Comparison of ENCODE assay signal across 8 mouse cellular contexts in genomic region chr17:15804008-15804812, GRCm38 (mm10). TPM values are rescaled to one million over a fixed set of nuclear protein-coding genes. Genes with fewer than 3 reads are reported as not detected.
DNase-seq lines count a peak whose midpoint lies in the region; ATAC-seq and TF ChIP-seq lines count a peak whose summit lies in the region.

No protein-coding gene starts in this region.

- no peak for ATAC-seq in liver, postnatal 0 days
- 0 out of 2 replicates have a peak, but pooled peaks have one; percentile 33 for ATAC-seq in forebrain, embryonic 12.5 days (ENCODE audit: low FRiP score)
- peak; percentile 30; the same call in 1 of the 2 replicates for ATAC-seq in lung, embryonic 16.5 days (ENCODE audit: low read depth)

- peak; percentile 72 for TF ChIP-seq CTCF in liver, postnatal 0 days (IDR thresholded peaks at IDR 0.05; ENCODE audit: low read depth)

- no peaks in the 10 kb centered on the region; the same call in 1 of the 2 replicates for H3K36me3 ChIP-seq in liver, postnatal 0 days (replicated peaks; ENCODE audit: insufficient read depth, low read length)
- peaks cover 17% of the 10 kb centered on the region for H3K36me3 ChIP-seq in forebrain, embryonic 12.5 days (replicated peaks)
- peaks cover 9% of the 10 kb centered on the region for H3K36me3 ChIP-seq in lung, embryonic 16.5 days (ENCODE audit: control insufficient read depth, insufficient read depth, low read length)

- 37% methylated on average over 15 of the region's 15 CpGs for WGBS in liver, postnatal 0 days (ENCODE audit: insufficient replicate concordance)
- WGBS in forebrain, embryonic 12.5 days, result 55% methylated on average over 15 of the region's 15 CpGs
- whole genome bisulfite sequencing in lung, embryonic 16.5 days, result 48% methylated on average over 15 of the region's 15 CpGs

- no peak overlapping the region for H3K27ac ChIP-seq in liver, postnatal 0 days (ENCODE audit: low read depth)
- no peak overlapping the region for H3K27ac ChIP-seq in forebrain, embryonic 12.5 days
- H3K27ac ChIP-seq in lung, embryonic 16.5 days (ENCODE audit: low read length), result no peak overlapping the region

- no peaks in the 10 kb centered on the region for H3K27me3 ChIP-seq in liver, postnatal 0 days (ENCODE audit: insufficient read depth, low read length)
- no peaks in the 10 kb centered on the region for H3K27me3 ChIP-seq in forebrain, embryonic 12.5 days
- H3K27me3 ChIP-seq in lung, embryonic 16.5 days (ENCODE audit: control insufficient read depth, insufficient read depth, low read depth, low read length), result no peaks in the 10 kb centered on the region

- no peak overlapping the region for H3K4me2 ChIP-seq in liver, postnatal 0 days (ENCODE audit: low read depth, low read length)
- no peak overlapping the region for H3K4me2 ChIP-seq in forebrain, embryonic 12.5 days
- H3K4me2 ChIP-seq in lung, embryonic 16.5 days (ENCODE audit: low read depth, low read length), result no peak overlapping the region

- H3K4me3 ChIP-seq in liver, postnatal 0 days (ENCODE audit: low read depth, low read length), result no peak overlapping the region
- no peak overlapping the region for H3K4me3 ChIP-seq in forebrain, embryonic 12.5 days (replicated peaks)
- no peak overlapping the region for H3K4me3 ChIP-seq in lung, embryonic 16.5 days (ENCODE audit: low read length)

- no peak for TF ChIP-seq EP300 in liver, postnatal 0 days (IDR thresholded peaks at IDR 0.05; ENCODE audit: low read depth)

- no peaks in the 10 kb centered on the region for H3K4me1 ChIP-seq in liver, postnatal 0 days (ENCODE audit: insufficient read depth)
- H3K4me1 ChIP-seq in forebrain, embryonic 12.5 days, result peaks cover 17% of the 10 kb centered on the region
- peaks cover 14% of the 10 kb centered on the region for H3K4me1 ChIP-seq in lung, embryonic 16.5 days (replicated peaks; ENCODE audit: control insufficient read depth, insufficient read depth, low read length)

- H3K9ac ChIP-seq in liver, postnatal 0 days (replicated peaks), result no peak overlapping the region
- H3K9ac ChIP-seq in forebrain, embryonic 12.5 days, result no peak overlapping the region
- no peak overlapping the region for H3K9ac ChIP-seq in lung, embryonic 16.5 days (ENCODE audit: low read length)

- DNase-seq in cerebellum, adult 18-20 months, result peak; percentile 37 to 38
- DNase-seq in cerebellum, adult 11 months, result no peak
- DNase-seq in liver, postnatal 0 days, result no peak
- no peak for DNase-seq in liver
- DNase-seq in urinary bladder, postnatal 4 days (ENCODE audit: low spot score in 2 of 2), result no peak
- DNase-seq in left cerebral cortex, adult 9 months (ENCODE audit: low spot score in 2 of 2), result no peak

- no peaks in the 10 kb centered on the region for H3K9me3 ChIP-seq in liver, postnatal 0 days (ENCODE audit: low read length)
- no peaks in the 10 kb centered on the region for H3K9me3 ChIP-seq in forebrain, embryonic 12.5 days
- no peaks in the 10 kb centered on the region for H3K9me3 ChIP-seq in lung, embryonic 16.5 days (ENCODE audit: control insufficient read depth, low read length)

RNA-seq across cellular contexts. Expression of gene Rgmb, which starts 26.6 kb away (rescaled TPM):
- 1.3 and 1.6 TPM in 2 replicates for polyA plus RNA-seq in liver, postnatal 0 days (2015; fragmentation: Nextera tagmentation; extraction: Ambion mirVana)
- polyA plus RNA-seq in forebrain, embryonic 12.5 days (2016; fragmentation: Nextera tagmentation; extraction: Ambion mirVana), result 65.1 and 70.8 TPM in 2 replicates
- polyA plus RNA-seq in lung, embryonic 16.5 days (2015; fragmentation: Nextera tagmentation; extraction: Ambion mirVana), result 10.5 and 12.4 TPM in 2 replicates

Comparison
In these comparisons a context has a peak if more than half of its experiments do, and no peak if none do; other contexts are left out.
1. DNase-seq: peak in cerebellum, adult 18-20 months (2 of 2); none in cerebellum, adult 11 months (single experiment), liver, postnatal 0 days (single experiment), liver (single experiment), urinary bladder, postnatal 4 days (0 of 2) and left cerebral cortex, adult 9 months (0 of 2).